Mouse (Mus musculus) spleen, adult 18-20 months (tissue): ENCODE measurements around the gene Asap3.

ENCODE experiments used
- DNase-seq, 2 experiments: peaks; one replicate each; pipeline ENCODE4 v3.0.0; 2022; ENCODE audit warnings: mixed read lengths in 2 of 2

Asap3 gene

DNA sequence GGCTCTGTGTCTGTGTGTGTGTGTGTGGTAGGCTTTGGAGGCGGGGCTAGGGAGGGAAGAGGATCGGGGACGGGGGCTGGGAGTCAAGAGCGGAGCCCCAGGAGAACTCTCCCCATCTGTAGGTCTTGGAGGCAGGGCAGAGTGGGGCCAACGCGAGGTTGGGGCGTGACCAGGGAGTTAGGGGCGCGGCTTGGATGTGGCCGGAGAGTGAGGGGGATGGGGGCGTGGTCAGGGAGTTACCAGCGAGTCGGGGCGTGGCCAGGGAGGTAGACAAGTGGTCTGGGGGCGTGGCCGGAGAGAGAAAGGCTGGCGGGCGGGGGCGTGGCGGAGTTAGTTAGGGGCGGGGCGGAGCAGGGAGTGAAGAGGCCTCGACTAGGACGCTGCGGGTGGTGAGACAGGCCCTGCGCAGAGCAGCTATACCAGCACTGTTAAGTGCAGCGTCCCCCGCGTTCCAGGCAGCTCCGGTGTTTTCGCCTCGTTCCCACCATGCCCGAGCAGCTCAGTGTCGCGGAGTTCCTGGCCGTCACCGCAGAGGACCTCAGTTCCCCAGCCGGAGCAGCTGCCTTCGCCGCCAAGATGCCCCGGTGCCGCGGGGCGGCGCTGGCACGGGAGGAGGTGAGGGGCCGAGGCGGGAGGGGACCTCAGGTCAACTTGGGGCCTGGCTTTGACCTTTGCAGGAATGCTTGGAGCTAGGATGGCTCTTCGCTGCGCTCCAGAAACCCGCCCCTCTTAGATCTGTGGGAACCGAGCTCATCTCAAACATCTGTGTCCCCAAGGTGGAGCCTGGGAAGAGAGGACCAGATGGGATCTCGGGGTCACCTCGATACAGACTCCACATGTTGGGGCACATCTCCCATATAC lies at the start of gene Asap3:
Gene Asap3 (plus strand): TSS at position 333 of the 861 bp plus-strand sequence.
- DNase-seq = peak; percentile 84 to 94

DNA sequence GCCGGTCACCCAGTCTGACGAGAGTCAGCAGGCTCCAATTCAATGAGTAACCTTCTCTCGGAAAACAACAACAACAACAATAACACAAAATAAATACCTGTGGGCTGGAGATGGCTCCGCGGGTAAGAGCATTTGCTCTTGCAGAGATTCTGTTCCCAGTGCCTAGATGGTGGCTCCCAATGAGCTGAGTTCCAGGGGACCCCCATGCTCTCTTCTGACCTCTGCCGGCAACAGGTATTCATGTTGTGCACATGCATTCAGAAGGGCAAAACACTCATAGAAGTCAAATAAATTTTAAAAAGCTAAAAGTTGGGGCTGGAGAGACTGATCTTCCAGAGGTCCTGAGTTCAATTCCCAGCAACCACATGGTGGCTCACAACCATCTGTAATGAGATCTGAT lies 47.7 kb upstream of the Asap3 start:
- no peak for DNase-seq

DNA sequence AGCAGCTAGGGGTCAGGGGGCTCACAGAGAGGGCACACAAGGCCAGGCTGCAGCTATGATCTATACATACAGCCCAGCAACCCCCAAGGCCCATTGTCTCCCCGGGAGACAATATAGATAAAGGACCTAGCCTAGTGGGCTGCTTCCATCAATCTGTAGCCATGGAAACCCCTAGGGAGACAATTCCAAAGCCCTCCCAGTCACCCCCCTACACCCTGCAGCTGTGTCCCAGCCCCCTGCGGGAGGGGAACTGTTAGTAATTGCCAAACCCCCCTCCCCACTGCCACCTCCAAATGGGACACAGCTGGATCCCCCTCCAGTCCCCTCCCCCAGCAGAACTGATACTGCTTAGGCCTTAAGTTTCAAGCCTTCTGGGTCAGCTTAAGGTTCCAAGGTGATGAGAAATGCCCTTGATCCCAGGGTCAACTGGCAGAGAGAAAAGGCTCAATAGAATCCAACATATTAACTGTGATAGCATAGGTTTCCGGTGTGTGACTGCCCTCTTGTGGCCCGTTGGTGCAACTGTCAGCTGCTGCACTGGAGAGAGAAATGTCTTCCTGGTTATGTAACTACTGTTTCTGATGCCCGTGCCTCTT lies 46.3 kb upstream of the Asap3 start:
- DNase-seq = peak; percentile 60 to 73

DNA sequence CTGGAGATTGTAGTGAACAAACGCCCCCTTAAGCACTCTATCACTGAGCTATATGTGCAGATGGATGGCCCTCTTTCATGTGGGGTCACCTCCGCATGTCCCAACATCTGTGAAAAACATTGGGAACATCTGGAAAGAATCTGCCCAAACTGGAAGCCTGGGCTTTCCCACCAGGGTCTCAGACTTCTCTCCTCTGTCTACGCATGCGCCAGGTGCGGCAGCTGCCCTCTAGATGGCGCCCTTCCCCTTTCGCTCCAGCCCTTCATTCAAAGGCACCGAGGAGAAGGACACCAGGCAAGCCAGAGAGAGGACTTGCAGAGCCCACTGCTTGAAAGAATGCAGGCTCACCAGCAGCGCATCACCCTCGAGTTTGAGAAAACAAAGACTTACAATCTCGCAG lies 42.7 kb upstream of the Asap3 start:
- peak; percentile 77 to 88 for DNase-seq

DNA sequence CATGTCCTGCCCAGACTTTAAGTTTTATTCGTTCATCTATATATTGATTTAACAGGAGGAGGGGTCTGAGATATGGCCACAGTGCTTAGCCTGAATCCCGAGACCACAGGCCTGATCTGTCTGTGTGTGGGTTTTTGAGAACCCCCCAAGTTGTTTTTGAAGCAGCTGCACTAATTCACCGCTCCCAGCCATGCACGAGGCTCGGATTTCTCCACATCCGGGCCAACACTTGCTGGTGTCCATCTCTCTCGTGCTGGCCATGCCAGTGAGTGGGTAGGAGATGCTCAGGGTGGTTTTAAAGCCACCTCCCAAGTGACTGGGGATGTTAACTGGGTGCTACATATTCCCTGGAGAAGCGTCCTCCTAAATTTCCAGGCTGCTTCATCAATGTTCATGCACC lies 41.2 kb upstream of the Asap3 start:
- DNase-seq = no peak

DNA sequence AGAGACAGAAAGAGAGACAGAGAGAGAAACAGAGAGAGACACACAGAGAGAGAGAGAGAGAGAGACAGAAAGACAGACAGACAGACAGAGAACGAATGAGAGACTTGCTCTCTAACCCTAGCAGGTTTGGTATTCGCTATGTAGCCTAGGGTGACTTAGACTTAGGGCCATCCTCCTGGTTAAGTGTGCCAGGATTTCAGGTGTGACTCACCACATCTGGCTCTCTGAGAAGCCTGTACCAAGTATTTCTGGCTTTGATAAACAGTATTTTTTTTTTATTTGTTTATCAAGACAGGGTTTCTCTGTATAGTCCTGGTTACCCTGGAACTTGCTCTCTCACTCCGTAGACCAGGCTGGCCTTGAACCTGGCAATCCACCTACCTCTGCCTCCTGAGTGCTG lies 38.5 kb upstream of the Asap3 start:
- DNase-seq = no peak

DNA sequence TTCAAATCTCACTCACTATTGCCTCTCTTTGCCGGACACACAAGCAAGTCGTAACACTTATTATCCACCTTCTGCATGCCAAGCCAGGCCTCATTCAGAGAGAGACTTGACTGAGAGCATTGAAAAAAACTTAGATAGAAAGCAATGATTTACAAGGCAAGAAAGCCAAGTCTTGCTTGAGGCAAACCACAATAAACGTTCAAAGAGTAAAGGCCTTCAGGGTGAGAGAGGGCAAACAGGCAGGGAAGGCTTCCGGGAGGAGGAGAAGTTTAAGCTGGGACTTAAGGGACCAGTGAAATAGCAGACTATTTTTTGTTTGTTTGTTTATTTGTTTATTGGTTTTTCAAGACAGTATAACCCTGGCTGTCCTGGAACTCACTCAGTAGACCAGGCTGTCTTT lies 35.8 kb upstream of the Asap3 start:
- no peak for DNase-seq

DNA sequence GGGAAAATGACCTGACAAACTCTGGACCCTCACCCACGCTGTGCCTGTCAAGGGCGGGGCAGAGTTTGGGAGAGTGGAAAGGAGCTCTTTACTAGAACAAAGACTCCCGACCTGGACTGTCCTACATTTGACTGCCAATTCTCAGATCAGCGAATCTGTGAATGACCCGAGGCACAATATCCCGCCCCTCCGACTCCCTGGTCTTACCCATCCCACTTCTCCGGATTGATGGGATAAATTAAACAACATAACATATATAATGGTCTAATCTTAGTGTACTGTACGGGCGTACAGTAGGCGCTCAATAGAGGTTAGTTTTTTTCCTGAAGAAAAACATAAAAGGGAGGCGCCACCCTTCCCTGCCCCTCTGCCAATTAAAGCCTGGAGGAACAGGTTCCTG lies 34.7 kb upstream of the Asap3 start:
- no peak for DNase-seq

DNA sequence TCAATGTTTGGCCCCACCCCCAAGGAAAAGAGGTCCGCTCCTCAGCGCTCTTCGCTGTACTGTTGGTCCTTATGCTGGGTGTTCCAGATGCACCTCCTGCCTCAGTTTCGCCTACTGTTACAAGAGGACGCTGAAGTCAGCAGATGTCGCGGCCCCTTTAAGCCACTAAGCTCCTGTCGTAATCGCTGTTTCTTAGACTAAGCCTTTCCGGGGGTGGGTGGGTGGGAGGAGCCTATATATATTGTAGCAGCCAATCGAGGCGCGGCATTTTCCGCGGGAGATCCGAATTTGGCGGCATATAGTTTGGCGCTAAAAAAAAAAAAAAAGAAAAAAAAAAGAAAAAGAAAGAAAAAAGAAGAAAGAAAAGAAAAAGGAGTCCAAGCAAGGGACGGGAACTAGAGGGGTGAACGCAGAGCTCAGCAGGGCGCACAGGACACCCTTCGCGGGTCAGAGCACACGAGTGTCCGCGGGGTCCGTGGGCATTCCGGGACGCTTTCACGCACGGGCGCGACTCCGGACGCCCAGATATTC lies 34.1 kb upstream of the Asap3 start, which contains the start of gene E2f2:
Gene E2f2 (plus strand): TSS at position 384 of the 531 bp plus-strand sequence.
- peak; percentile 46 to 68 for DNase-seq

DNA sequence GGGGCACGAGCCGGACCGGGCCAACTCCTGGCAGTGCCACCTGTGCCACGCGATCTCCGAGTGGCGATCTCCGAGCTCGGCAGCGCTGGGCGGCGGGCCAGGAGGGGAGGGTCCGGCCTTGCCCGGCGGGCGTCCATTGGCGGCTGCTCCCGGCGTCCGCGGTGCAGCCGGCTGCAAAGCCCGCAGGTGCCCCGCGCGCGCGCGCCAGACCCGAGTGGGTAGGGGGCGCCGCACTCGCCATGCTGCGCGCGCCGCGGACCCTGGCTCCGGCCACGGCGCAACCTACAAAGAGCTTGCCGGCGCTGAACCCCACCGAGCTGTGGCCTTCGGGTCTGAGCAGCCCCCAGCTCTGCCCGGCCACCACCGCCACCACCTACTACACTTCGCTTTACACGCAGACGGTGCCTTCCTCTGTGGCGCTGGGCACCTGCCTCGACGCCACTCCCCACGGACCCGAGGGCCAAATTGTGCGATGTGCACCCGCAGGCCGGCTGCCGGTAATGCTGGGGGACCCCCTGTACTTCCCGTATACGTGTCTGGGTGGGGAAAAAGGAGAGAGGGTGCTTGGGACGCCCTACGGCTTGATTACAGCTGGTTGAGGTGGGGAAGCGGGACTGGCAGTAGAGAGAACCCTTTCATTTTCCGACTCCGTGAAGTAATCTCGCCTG lies 33.5 kb upstream of the Asap3 start:
- DNase-seq = no peak

DNA sequence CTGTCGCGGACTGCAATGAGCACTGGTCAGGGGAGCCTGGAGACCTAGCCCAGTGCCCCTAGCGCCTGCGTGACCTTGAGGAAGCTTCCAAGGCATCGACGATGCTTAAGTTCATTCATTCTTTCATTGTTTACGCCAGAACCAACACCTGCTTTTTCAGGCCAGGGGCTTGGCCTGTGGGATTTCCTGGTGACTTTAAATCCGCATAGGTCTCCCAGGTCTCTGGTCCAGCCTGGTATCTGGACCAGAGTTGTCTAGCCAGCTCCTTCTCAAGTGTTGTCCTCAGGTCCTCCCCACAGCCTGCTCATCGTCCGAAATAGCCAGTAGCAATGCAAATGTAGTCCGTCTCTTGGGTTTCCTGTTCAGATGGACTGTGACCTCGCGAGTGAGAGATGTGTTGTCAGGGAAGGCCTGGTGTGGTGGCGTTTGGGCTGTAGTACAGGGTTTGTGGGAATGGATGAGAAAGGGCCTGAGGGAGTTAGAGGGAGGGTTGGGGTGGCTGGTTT lies 32.9 kb upstream of the Asap3 start:
- no peak for DNase-seq

DNA sequence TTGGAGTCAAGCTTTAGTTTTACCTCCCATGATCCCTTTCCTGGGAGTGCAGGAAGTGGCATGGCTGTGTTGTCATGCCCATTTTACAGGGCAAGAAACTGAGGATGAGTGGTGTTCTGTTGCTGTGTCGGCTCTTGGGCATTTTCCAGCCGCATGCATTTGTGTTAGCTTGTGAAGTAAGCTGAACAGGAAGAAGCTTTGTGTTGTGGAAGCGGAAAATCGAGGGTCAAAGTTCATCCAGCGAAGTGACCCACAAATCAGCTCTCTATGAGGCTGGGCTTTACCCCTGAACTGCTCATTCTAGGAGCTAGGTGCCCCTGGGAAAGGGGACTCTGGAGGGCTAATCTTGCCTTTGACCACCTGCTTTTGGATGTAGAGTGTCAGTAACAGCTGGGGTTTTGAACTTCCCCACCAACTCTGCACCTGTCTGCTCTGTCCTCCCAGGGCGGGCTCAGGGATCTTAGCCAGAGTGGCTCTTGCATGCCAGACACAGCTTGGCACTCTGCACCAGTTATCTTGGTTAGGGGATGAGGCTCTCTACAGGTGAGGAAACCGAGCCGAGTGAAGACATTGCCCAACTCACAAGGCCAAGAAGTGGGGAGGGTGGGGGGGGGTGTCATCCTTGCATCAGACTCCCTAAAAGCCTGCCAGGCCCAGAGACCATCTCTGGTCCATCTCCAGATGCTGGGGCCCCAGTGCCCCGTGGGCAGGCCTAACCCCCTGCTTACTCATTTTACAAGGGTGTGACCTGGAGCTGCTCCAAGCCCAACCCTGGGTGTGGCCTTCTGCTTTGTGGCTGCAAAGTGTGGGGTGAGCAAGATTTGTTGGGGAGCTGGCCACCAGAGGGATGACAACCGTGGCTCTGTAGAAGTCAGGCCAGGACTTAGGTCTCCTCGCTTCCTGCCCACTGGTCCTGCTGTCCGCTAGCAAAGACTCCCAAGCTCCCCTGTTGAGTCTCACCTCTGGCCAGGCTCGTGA lies 31.7 kb upstream of the Asap3 start:
- no peak for DNase-seq

DNA sequence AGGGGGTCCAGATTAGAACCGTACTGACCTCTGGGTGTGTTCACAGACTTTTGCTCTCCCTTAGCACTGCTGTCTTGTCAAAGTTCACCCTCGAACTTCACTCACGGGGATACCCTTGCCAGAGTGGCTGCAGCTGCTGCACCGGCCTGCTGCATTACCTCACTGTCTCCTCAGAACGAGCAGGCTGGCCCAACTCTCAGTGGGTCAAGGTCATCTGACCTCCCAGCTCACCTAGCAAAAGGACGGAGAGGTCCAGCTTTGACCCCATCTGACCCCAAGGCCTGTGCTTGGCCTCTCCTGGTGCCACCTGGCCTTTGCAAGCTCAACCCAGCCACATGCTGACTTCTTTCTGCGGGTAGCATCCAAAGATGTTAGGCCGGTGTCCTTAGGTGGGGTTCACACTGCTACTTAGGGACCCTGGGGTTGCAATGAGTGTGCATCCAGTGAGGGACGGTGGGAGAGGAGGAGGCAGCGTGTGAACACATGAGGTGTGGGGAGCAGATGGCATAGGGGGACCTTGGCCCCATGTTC lies 30.1 kb upstream of the Asap3 start:
- DNase-seq = no peak

DNA sequence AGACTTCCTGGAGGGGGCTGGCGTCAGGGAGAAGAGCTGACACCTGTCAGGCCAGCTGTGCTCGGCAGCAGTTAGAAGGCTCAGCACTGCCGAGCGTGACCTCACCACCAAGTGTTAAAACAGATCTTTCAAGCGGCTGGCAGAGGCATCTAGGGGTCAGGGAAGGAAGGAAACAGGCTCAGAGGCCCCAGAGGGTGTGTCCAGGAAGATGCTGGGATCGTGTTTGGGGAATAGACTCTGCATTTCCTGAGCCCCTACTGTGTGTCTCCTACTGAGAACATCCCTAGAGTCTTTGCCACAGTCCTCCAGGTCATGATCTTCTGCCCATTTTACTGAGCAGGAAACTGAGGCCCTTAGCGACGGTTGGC lies 28.9 kb upstream of the Asap3 start:
- DNase-seq = peak; percentile 41 to 42

DNA sequence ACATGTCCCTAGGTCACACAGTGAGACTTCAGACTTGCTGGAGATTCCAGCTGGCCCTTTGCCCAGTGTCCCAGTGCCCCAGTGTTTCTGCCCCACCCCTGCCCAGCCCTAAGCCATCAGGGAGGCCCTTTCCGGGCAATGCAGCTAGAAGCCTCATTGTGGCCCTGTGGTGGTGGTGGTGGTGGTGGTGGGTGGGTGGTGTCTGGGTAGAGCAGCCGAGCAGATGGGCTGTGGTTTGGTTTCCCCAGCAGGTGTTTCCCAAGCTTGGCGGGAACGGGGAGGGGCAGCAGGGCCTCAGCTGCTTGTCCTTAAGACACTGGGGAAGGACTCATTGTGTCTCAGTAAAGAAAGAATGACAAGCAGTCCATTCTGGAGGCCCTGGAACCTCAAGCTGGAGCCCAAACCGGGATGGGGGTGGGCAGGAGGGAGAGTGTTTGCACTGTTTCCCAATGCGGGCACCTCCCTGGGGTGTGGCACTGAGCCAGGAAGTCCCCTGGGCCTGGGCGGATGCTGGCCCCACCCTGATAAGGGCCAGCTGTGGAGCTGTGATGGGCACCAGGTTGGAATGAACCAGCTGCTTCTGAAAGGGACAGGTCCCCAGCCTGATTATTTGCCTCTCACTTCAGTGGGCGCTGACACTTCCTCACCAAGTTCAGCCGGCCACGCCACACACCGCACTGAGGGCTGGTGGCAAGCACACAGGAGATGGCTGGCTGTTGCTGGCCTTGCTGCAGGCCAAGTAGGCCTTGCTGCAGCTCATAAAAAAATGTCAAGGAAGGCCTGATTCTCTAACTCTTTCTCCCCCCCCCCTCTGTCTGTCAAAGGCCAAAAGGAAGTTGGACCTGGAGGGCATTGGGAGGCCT lies 28.3 kb upstream of the Asap3 start:
- peak; percentile 71 to 72 for DNase-seq

DNA sequence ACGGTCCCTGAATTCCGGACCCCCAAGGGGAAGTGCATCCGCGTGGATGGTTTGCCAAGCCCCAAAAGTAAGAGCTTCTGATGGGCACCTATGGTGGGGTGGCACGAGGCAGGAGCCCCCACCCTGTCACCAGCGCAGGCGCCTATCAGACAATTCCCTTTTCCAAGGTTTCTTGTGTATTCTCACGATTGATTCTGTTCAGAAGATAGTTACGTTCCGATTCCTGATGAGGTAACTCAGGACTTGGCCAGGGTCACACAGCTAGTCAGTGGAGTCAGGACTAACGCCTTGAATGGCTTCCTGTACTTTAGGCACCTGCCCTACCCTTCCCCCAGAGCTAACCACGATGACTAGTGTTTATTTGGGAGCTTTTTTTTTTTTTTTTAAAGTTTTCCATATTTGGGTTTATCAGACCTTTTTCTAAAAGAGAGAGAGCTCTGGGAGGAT lies 27.7 kb upstream of the Asap3 start:
- DNase-seq = no peak

DNA sequence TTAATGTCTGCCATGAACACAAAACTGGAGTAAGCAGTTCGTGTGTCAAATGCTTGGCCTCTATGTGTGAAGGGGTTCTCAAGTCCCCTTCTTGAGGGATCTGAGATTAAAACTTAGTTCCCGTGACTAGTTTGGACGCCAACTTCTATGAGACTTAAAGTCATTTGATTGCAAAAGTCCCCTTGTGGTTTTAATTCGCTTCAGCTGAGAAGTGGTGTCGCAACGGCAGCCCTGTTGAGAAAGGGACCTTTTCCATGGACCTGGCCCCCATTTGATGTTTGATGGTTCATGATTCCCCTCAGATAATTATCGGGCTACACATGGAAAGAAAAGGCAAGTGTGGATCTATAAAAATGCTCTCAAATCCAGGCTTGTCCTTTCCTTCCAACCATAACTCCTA lies 26.7 kb upstream of the Asap3 start:
- no peak for DNase-seq

DNA sequence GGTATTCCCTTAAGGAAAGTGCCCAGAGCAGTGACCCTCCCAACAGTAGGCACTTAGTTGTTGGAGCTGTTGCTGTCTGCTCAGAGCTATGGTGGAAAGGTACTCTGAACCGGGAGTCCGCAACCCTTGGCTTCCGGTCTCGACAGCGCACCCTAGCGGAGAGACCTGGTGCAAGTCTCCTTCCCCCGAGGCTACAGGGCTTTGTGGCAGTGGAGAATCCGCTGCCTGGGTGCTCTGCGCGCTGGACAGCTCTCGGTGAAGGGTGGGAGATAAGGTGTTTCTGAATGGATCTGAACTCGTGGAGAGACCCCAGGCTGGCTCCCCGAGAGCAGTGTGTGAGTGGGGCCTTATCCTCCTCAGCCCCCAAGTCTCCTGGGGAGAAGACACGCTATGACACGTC lies 26.2 kb upstream of the Asap3 start:
- DNase-seq = peak; percentile 85 to 95

DNA sequence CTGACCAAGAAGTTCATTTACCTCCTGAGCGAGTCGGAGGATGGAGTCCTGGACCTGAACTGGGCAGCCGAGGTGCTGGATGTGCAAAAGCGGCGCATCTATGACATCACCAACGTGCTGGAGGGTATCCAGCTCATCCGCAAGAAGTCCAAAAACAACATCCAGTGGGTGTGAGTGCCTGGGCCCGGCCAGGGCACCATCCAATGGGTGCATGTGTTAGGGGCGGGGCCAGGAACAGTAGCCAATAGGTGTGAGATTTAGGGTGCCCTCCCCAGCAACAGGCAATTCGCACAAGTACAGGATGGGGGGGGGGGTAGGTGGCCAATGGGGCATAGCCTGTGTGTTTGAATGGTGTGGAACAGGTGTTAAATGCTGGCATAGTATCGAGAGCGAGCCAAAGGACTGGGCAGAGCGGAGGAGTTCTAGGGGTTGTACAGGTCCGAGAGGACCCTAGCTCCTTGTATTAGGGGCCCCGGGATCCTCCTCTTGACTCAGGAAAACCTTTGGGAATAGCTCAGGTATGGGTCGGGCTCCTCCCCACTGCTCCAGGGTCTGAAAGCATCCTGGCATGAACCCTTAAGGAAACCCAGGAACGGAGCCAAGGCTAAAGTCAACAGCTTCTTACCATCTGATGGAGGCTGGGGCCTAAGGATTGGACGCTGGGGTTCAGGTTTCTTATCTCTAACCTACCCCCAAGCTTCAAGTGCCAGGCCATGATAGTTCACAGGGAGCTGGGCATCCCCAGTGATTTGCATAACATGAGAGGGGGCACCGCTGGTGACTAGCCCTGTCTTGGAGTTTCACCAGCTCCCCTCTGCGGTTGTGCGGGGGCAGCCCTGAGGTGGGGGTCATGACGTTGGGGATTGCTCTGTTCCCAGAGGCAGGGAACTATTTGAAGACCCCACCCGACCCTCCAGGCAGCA lies 25.5 kb upstream of the Asap3 start:
- peak; percentile 82 to 86 for DNase-seq

DNA sequence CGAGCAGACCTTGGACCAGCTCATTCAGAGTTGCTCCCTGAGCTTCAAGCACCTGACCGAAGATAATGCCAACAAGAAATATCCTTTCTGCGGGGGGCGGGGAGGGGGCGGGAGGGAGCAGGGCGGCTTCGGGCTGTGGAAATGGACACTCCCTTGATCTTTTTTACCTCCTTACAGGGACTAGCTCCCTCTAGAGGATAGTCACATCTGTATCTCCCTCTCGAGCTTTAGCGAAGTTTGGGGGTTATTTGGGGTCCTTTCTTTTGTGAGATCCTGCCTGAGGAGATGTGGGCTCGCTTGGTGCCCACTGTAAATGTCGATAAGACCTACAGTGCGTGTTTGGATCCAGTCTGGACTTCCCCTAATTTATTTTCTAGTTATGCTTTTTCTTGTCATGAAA lies 24.8 kb upstream of the Asap3 start:
- DNase-seq = no peak
